Mouse (Mus musculus) embryonic facial prominence, embryonic 14.5 days (tissue): ENCODE measurements around the gene Dtx1. TPM values are rescaled to one million over a fixed set of nuclear protein-coding genes. Genes with fewer than 3 reads are reported as not detected.
A peak's percentile ranks its signal among the peaks of the same experiment; 100 is the strongest.

Experiments
- ATAC-seq: fragments of 200-750 bp; cut with Nextera tagmentation; 2 replicates; pipeline ENCODE4 v1.8.0; 2017; ENCODE audit warnings: low read depth, moderate number of reproducible peaks, moderate TSS enrichment
- DNase-seq: peaks from one replicate; pipeline ENCODE4 v3.0.0-alpha.2; 2015; ENCODE audit warnings: low spot score
- H3K27ac ChIP-seq: fragments of 300-500 bp; sonication (generic); replicated peaks from 2 replicates; pipeline ENCODE4 v1.5.1; 2014; ENCODE audit warnings: low read depth, mild to moderate bottlenecking, low read length, moderate library complexity
- H3K27me3 ChIP-seq: fragments of 300-500 bp; sonication (generic); replicated peaks from 2 replicates; pipeline ENCODE4 v1.6.1; 2014; ENCODE audit warnings: low read length; ENCODE audit not compliant: control insufficient read depth, insufficient read depth
- H3K36me3 ChIP-seq: fragments of 300-500 bp; sonication (generic); 2 replicates; pipeline ENCODE4 v1.6.1; 2014; ENCODE audit warnings: low read length, mixed read lengths; ENCODE audit not compliant: control insufficient read depth, insufficient read depth
- H3K4me1 ChIP-seq: fragments of 300-500 bp; sonication (generic); 2 replicates; pipeline ENCODE4 v1.6.1; 2014; ENCODE audit warnings: antibody characterized with exemption, low read length; ENCODE audit not compliant: control insufficient read depth, insufficient read depth
- H3K4me2 ChIP-seq: fragments of 300-500 bp; sonication (generic); 2 replicates; pipeline ENCODE4 v1.6.1; 2014; ENCODE audit warnings: low read depth, mild to moderate bottlenecking, low read length, moderate library complexity, mixed read lengths
- H3K4me3 ChIP-seq: fragments of 300-500 bp; sonication (generic); 2 replicates; pipeline ENCODE4 v1.5.1; 2014; ENCODE audit warnings: low read depth, mild to moderate bottlenecking, low read length
- H3K9ac ChIP-seq: fragments of 300-500 bp; sonication (generic); 2 replicates; pipeline ENCODE4 v1.6.1; 2014; ENCODE audit warnings: low read depth, mild to moderate bottlenecking, low read length, moderate library complexity, mixed read lengths
- H3K9me3 ChIP-seq: fragments of 300-500 bp; sonication (generic); 2 replicates; pipeline ENCODE4 v1.6.1; 2016; ENCODE audit warnings: low read length; ENCODE audit not compliant: control insufficient read depth
- WGBS: fragments of 180-500 bp; shearing (Covaris S2); extraction: QIAGEN DNeasy Blood & Tissue Kit; methylation state at CpG from one replicate; pipeline ENCODE4 v1.1.7; 2014; 5-methylcytosine and 5-hydroxymethylcytosine counted together
- polyA plus RNA-seq: library from polyadenylated mRNA; unstranded; fragments of >200 nt; fragmentation: Nextera tagmentation; extraction: Ambion mirVana; gene quantifications from 2 replicates; pipeline ENCODE4 v1.2.1, GENCODE M21; 2014

Dtx1 gene
- polyA plus RNA-seq, 1 experiment from 2014 or later = 3.4 TPM

GRCm38 (mm10) chr5:120711416-120711815, 311 bp downstream of the Dtx1 start:
- Histone ChIP-seq H3K4me3 (peak overlapping the region; percentile 49), H3K4me1 (peaks cover 15% of the 10 kb centered on the region; the same call in 1 of the 2 replicates), H3K36me3 (no peaks in the 10 kb centered on the region), H3K27me3 (peaks cover 56% of the 10 kb centered on the region), H3K9me3 (no peaks in the 10 kb centered on the region), H3K27ac (no peak overlapping the region), H3K9ac (peak overlapping the region; percentile 58), H3K4me2 (peak overlapping the region; percentile 66)
- ATAC-seq (0 out of 2 replicates have a peak, but pooled peaks have one; percentile 19), DNase-seq (no peak)
- 3% methylated on average over 15 of the region's 43 CpGs for WGBS

GRCm38 (mm10) chr5:120710826-120711248, 890 bp downstream of the Dtx1 start:
- peak overlapping the region; percentile 58 for H3K9ac ChIP-seq
- H3K4me1 ChIP-seq = peaks cover 15% of the 10 kb centered on the region; the same call in 1 of the 2 replicates
- H3K36me3 ChIP-seq = no peaks in the 10 kb centered on the region
- WGBS = 2% methylated on average over 23 of the region's 34 CpGs
- DNase-seq (no peak), ATAC-seq (no peak; the same call in 1 of the 2 replicates)
- H3K4me3 ChIP-seq = peak overlapping the region; percentile 49
- no peaks in the 10 kb centered on the region for H3K9me3 ChIP-seq
- peak overlapping the region; percentile 66 for H3K4me2 ChIP-seq
- H3K27ac ChIP-seq = no peak overlapping the region
- peaks cover 56% of the 10 kb centered on the region for H3K27me3 ChIP-seq

GRCm38 (mm10) chr5:120710161-120710825, 1.4 kb downstream of the Dtx1 start:
- ATAC-seq (peak; percentile 12; the same call in 1 of the 2 replicates), DNase-seq (peak; percentile 68)
- Histone ChIP-seq H3K27me3 (peaks cover 56% of the 10 kb centered on the region), H3K9ac (peak overlapping the region; percentile 58), H3K27ac (no peak overlapping the region), H3K4me3 (peak overlapping the region; percentile 49), H3K36me3 (no peaks in the 10 kb centered on the region), H3K4me2 (peak overlapping the region; percentile 66), H3K9me3 (no peaks in the 10 kb centered on the region), H3K4me1 (peaks cover 15% of the 10 kb centered on the region; the same call in 1 of the 2 replicates)
- WGBS = 0% methylated on average over 21 of the region's 40 CpGs

- ATAC-seq (no peak), DNase-seq (no peak)
- H3K4me1 ChIP-seq = peaks cover 15% of the 10 kb centered on the region; the same call in 1 of the 2 replicates
- H3K4me2 ChIP-seq = peak overlapping the region; percentile 42
- 40% methylated on average over 13 of the region's 13 CpGs for WGBS
- no peak overlapping the region for H3K4me3 ChIP-seq
- no peaks in the 10 kb centered on the region for H3K9me3 ChIP-seq
- H3K36me3 ChIP-seq = no peaks in the 10 kb centered on the region
- H3K27ac ChIP-seq = no peak overlapping the region
- no peak overlapping the region for H3K9ac ChIP-seq
- peaks cover 31% of the 10 kb centered on the region for H3K27me3 ChIP-seq
Observed at GRCm38 (mm10) chr5:120706976-120707375, 4.8 kb downstream of the Dtx1 start.

- Histone ChIP-seq H3K36me3 (no peaks in the 10 kb centered on the region), H3K4me2 (peak overlapping the region; percentile 42), H3K4me1 (peaks cover 15% of the 10 kb centered on the region; the same call in 1 of the 2 replicates), H3K9me3 (no peaks in the 10 kb centered on the region), H3K27me3 (peaks cover 26% of the 10 kb centered on the region), H3K9ac (no peak overlapping the region), H3K4me3 (no peak overlapping the region), H3K27ac (no peak overlapping the region)
- 5% methylated on average over 16 of the region's 16 CpGs for WGBS
- no peak for DNase-seq
- ATAC-seq = no peak
Observed at GRCm38 (mm10) chr5:120706541-120706940, 5.2 kb downstream of the Dtx1 start.

- H3K9ac ChIP-seq = no peak overlapping the region
- H3K27me3 ChIP-seq = peaks cover 12% of the 10 kb centered on the region
- WGBS = 37% methylated on average over 5 of the region's 6 CpGs
Observed at GRCm38 (mm10) chr5:120704421-120704820, 7.3 kb downstream of the Dtx1 start.

GRCm38 (mm10) chr5:120703660-120704059, 8.1 kb downstream of the Dtx1 start:
- no peak for ATAC-seq
- 71% methylated on average over 3 of the region's 3 CpGs for WGBS
- Histone ChIP-seq H3K4me2 (no peak overlapping the region), H3K9me3 (no peaks in the 10 kb centered on the region), H3K27me3 (peaks cover 7% of the 10 kb centered on the region), H3K36me3 (no peaks in the 10 kb centered on the region), H3K4me1 (0 out of 2 replicates have a peak, but pooled peaks cover 4% of the 10 kb centered on the region), H3K4me3 (no peak overlapping the region), H3K27ac (no peak overlapping the region), H3K9ac (no peak overlapping the region)
- no peak for DNase-seq

More at GRCm38 (mm10) chr5:120704421-120704820, 7.3 kb downstream of the Dtx1 start:
- H3K4me2 ChIP-seq = no peak overlapping the region
- ATAC-seq = peak; percentile 34; the same call in 1 of the 2 replicates
- no peak overlapping the region for H3K4me3 ChIP-seq
- no peaks in the 10 kb centered on the region for H3K36me3 ChIP-seq
- DNase-seq = peak; percentile 61
- 0 out of 2 replicates have a peak, but pooled peaks cover 4% of the 10 kb centered on the region for H3K4me1 ChIP-seq
- H3K9me3 ChIP-seq = no peaks in the 10 kb centered on the region
- H3K27ac ChIP-seq = no peak overlapping the region

GRCm38 (mm10) chr5:120702969-120703368, 8.8 kb downstream of the Dtx1 start:
- 95% methylated on average over 2 of the region's 2 CpGs for WGBS
- Histone ChIP-seq H3K27ac (no peak overlapping the region), H3K9me3 (no peaks in the 10 kb centered on the region), H3K27me3 (peaks cover 11% of the 10 kb centered on the region), H3K36me3 (no peaks in the 10 kb centered on the region), H3K4me1 (0 out of 2 replicates have a peak, but pooled peaks cover 4% of the 10 kb centered on the region), H3K9ac (no peak overlapping the region), H3K4me3 (no peak overlapping the region), H3K4me2 (no peak overlapping the region)
- ATAC-seq (no peak), DNase-seq (no peak)
